Mouse (Mus musculus): ENCODE data around the gene Klhl30. TPM values are rescaled to one million over a fixed set of nuclear protein-coding genes. Genes with fewer than 3 reads are reported as not detected.

Gene Klhl30
- polyA plus RNA-seq, 1 experiment, result not detected

DNA sequence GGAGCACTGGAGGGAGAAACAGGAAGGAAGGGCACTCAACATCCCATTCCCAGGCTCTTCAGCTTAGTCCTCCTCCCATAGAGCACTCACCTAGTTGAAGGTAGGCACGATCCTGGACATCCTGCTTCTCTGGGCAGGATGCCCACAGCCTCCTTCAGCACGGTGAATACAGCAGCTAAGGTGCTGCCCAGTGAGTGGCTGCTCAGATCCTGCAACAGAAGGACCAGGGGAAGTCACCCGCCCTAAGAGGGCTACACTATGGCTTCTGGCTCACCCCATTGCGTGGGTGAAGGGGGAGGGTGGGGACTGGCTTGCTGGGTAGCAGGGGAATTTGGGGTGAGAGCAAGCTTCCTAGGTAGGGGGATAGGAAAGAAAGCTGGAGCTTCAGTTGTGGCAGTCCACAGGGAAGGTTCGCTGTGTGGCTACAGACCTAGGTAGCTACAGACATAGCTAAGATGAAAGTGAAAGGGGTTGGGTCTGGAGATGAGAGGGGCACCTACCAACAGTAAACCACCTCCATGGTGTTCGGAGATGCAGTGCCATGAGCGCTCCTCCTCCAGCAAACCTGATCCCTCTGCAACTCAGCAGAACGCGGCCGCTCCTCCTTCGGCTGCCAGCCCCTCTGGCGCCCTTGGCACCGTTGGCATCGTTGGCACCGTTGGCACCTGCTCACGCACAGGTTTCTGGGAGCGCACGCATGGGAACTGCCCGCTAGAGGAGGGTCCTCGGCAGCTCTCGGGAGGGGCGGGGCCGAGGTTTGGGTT is 54.8 kb downstream of the Klhl30 start:
- H3K4me3 ChIP-seq (ENCODE audit: insufficient read depth, low read depth, low read length), result no peak overlapping the region
- 44% methylated on average over 23 of the region's 23 CpGs for WGBS
- no peak for TF ChIP-seq CTCF (IDR thresholded peaks at IDR 0.05; ENCODE audit: insufficient read depth, low read depth, low read length)
- TF ChIP-seq POLR2A (IDR thresholded peaks at IDR 0.05; ENCODE audit: insufficient read depth, low read depth, low read length), result no peak

DNA sequence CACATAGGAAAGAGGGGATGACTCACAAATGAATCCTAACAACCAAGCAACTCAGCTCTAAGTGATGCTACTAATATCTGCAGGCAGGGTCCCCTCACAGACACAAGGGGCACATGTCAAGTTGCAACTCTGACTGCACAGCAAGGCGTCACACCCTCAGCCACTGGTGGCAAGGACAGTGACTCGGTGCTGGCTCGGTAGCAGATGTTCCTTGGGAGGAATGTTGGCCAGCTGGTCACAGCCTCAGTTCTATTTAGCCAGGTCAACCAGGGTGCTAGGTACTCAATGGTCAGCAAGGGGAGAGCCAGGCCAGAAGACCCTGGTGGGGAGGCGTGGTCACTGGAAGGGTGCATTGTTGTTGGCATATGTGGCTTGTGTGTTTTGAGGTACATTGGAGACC is 57.0 kb downstream of the Klhl30 start:
- peaks cover 16% of the 10 kb centered on the region for H3K4me1 ChIP-seq (ENCODE audit: control insufficient read depth, insufficient read depth, low read length)
- 88% methylated on average over 4 of the region's 4 CpGs for whole genome bisulfite sequencing
- no peak overlapping the region for H3K27ac ChIP-seq (ENCODE audit: insufficient read depth, low read depth, low read length)
- TF ChIP-seq POLR2A (IDR thresholded peaks at IDR 0.05; ENCODE audit: insufficient read depth, low read depth, low read length) (no peak), CTCF (IDR thresholded peaks at IDR 0.05; ENCODE audit: insufficient read depth, low read depth, low read length) (no peak)
- no peak overlapping the region for H3K4me3 ChIP-seq (ENCODE audit: insufficient read depth, low read depth, low read length)

More for the DNA sequence above, 54.8 kb downstream of the Klhl30 start:
- Histone ChIP-seq H3K4me1 (ENCODE audit: control insufficient read depth, insufficient read depth, low read length) (0 out of 2 replicates have a peak, but pooled peaks cover 3% of the 10 kb centered on the region), H3K27ac (ENCODE audit: insufficient read depth, low read depth, low read length) (no peak overlapping the region)

DNA sequence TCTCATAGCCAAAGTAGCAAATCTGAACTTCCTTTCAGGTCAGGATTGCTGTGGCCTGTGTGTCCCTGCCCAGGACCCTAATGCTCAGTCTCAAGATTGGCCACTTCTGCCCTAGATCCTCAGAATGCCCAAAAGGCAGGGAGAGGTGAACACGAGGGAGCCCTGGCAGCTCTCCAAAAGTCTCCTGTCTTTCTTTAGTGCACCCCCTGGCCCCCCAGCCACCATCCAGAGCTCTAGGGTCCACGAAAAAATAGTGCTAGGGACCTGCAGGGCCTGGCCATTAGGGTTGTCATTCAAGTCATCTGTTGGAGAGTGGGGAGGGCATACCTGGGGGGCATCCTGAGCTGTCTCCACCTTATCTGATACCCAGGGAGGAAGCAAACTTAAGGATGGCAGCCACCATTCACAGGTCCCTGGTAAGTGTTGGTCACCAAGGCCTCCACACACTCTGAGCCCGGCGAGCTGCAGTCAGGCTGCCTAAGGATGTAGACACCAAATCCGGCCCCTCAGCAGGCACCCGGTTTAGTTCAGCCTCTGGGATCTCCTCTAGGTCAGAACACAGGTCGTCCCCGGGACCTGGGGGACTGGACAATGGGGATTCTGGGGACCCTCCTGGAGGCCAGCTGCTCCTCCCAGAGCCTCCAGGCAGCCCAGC is 60.9 kb downstream of the Klhl30 start:
- 57% methylated on average over 8 of the region's 8 CpGs for WGBS
- Histone ChIP-seq H3K27ac (ENCODE audit: insufficient read depth, low read depth, low read length) (no peak overlapping the region), H3K4me1 (ENCODE audit: control insufficient read depth, insufficient read depth, low read length) (peaks cover 23% of the 10 kb centered on the region), H3K4me3 (ENCODE audit: insufficient read depth, low read depth, low read length) (peak overlapping the region; percentile 82; the same call in 1 of the 2 replicates)
- TF ChIP-seq CTCF (IDR thresholded peaks at IDR 0.05; ENCODE audit: insufficient read depth, low read depth, low read length) (no peak), POLR2A (IDR thresholded peaks at IDR 0.05; ENCODE audit: insufficient read depth, low read depth, low read length) (no peak)

Other genes with a start within 250 kb of the Klhl30 start
- not detected in 2 replicates for gene Rbm44, start 205.9 kb upstream of the Klhl30 start, polyA plus RNA-seq (2012; ENCODE audit: insufficient read depth, insufficient read length, low replicate concordance, missing spikeins)
- gene Ramp1, start 171.2 kb upstream of the Klhl30 start, polyA plus RNA-seq (2012; ENCODE audit: insufficient read depth, insufficient read length, low replicate concordance, missing spikeins), result not detected in 2 replicates
- not detected in 2 replicates for gene Ube2f, start 100.7 kb upstream of the Klhl30 start, polyA plus RNA-seq (2012; ENCODE audit: insufficient read depth, insufficient read length, low replicate concordance, missing spikeins)
- not detected in 2 replicates for gene Scly, start 52.7 kb upstream of the Klhl30 start, polyA plus RNA-seq (2012; ENCODE audit: insufficient read depth, insufficient read length, low replicate concordance, missing spikeins)
- not detected in 2 replicates for gene Espnl, start 28.9 kb upstream of the Klhl30 start, polyA plus RNA-seq (2012; ENCODE audit: insufficient read depth, insufficient read length, low replicate concordance, missing spikeins)
- not detected in 2 replicates for gene Erfe, start 15.4 kb downstream of the Klhl30 start, polyA plus RNA-seq (2012; ENCODE audit: insufficient read depth, insufficient read length, low replicate concordance, missing spikeins)
- gene Ilkap, start 47.8 kb downstream of the Klhl30 start, polyA plus RNA-seq (2012; ENCODE audit: insufficient read depth, insufficient read length, low replicate concordance, missing spikeins), result not detected in 2 replicates
- not detected in 2 replicates for gene Hes6, start 63.0 kb downstream of the Klhl30 start, polyA plus RNA-seq (2012; ENCODE audit: insufficient read depth, insufficient read length, low replicate concordance, missing spikeins)
- not detected in 2 replicates for gene Per2, start 108.3 kb downstream of the Klhl30 start, polyA plus RNA-seq (2012; ENCODE audit: insufficient read depth, insufficient read length, low replicate concordance, missing spikeins)
- not detected in 2 replicates for gene Traf3ip1, start 143.6 kb downstream of the Klhl30 start, polyA plus RNA-seq (2012; ENCODE audit: insufficient read depth, insufficient read length, low replicate concordance, missing spikeins)
- not detected in 2 replicates for gene Asb1, start 189.5 kb downstream of the Klhl30 start, polyA plus RNA-seq (2012; ENCODE audit: insufficient read depth, insufficient read length, low replicate concordance, missing spikeins)

All from olfactory bulb, adult 2 months (tissue).